Mouse (Mus musculus) testis, postnatal 10 days (tissue): Measurements from ENCODE around the gene Hsf2bp.
A peak's percentile ranks its signal among the peaks of the same experiment; 100 is the strongest.

ENCODE experiments used
- DNase-seq: peaks from one replicate; pipeline ENCODE4 v3.0.0; 2021; ENCODE audit warnings: low spot score

Hsf2bp gene

DNA sequence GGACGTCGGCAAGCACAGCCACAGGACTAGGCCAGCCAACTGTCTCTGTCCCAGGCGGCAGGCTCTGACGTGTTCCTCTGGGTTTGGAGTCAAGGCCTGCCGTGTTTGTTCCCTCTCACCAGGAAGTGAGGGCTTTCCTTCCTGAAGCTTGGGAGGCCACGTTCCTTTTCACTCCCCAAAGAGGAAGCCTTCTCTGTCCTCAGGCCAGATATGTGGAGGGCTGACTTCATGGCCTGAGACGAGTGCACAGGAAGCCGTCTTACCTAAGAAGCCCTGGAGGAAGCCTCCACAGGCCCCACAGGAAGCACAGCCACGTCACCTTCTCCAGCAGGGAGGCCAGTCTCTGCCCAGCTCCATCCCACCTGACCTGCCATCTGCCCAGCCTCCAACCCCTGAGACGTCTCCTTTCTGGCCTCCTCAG lies 130.3 kb downstream of the Hsf2bp start:
- DNase-seq: peak; percentile 42

DNA sequence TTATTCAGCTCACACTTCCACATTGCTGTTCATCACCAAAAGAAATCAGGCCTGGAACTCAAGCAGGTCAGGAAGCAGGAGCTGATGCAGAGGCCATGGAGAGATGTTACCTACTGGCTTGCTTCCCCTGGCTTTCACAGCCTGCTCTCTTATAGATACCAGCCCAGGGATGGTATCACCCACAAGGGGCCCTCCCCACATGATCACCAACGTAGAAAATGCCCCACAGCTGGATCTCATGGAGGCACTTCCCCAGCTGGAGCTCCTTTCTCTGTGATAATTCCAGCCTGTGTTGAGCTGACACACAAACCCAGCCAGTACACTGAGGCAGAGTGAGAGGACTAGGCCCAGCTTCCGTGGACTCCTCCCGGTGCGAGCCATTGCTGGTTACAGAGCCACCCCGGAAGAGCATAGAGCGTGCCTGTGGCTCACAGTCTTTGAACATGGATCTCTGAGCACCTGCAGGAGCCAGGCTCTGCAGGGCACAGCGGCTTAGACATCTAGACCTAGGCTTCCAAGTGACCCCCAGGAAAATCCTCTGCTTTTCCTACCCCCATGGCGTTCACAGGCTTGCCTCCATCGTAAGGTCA lies 130.9 kb downstream of the Hsf2bp start:
- peak; percentile 30 for DNase-seq

DNA sequence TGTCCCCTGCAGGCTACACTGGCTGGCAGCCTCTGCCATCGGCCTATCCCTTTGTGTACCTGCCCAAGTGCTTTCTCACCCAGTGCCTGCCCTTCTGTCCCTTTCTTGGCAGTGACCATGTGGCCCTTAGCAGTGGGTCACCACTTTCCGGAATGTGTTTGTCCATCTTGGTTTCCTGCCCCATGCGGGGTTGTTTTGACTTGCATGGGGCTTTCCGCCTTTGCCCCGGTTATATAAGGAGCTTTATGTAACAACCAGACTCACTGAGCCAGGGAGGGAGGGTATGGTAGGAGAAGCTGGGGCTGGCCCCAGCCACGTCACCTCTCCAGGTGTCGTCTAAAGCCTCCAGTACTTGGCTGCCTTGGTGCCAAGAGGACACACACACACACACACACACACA lies 132.1 kb downstream of the Hsf2bp start:
- DNase-seq: peak; percentile 32

DNA sequence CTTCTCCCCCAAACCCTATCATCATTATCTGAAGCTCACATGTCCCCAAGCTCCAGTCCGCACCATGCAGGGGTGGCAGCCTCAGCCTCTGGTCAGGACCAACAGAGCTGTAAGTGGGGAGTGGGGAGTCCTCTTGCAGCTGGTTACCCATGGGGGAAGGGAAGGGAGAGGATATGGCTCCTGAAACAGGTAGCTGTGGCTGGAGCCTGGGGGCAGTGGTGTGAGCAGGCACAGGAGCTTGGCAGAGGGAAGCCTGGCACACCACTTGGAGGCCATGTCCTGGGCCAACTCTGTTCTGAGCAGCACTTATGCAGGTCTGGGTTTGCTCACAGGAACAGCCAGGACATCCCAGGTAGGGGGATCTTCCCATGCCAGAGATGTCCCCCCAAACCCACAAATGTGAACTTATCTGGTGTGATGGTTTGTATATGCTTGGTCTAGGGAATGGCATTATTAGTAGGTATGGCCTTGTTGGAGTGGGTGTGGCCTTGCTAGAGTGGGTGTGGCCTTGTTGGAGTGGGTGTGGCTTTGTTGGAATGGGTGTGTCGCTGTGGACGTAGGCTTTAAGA lies 133.4 kb downstream of the Hsf2bp start:
- DNase-seq: peak; percentile 47

DNA sequence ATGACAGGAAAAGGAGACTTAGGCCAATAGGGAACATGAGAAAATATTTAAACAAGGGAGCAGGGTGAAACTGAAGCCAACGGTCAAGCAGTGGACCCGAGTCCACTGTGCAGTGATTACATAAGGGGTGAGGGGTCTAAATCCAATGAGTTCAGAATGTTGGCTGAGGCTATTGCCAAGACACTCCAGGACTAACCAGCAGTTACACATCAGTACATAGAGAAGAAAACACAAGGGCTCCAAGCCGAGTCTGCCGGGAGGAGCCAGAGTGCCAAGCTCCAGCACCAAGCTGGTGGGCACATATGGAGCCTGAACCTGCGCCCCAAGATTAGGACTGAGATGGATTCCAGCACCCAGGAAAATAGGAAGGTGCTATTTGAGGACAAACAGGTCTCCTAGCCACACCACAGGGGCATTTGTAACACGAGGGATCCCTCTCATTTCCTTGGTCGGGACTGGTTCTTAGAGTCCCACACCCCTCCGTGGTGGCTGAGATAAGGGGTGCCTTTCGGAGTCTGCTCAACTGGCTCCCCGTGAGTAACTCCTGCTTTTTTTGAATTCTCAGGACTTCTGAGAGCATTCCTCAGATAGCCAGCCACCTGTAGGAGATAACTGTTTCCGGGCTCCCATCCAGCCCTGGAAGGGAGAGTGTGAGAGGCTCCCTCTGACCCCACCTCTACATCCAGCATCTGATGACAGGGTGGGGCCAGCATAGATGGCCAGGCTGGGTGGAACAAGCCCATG lies 134.5 kb downstream of the Hsf2bp start:
- peak; percentile 49 for DNase-seq

DNA sequence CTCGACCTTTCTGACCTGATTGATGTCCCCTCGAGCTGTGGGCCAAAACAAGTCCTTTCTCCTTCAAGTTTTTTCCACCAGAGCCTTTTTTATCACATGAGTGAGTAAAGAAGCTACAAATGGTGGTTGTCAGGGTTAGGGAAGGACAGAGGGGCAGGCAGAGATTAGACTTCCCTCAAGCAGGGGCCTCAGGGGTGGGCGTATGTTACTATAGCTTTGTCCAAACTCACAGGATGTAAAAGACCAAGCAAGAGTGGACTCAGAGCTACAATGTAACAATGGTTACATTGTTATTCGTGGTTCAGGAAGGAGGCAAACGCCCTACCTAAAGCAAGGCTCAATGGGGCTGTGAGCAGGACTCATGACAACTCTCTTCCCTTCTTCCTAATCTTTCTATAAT lies 137.2 kb downstream of the Hsf2bp start:
- peak; percentile 27 for DNase-seq

DNA sequence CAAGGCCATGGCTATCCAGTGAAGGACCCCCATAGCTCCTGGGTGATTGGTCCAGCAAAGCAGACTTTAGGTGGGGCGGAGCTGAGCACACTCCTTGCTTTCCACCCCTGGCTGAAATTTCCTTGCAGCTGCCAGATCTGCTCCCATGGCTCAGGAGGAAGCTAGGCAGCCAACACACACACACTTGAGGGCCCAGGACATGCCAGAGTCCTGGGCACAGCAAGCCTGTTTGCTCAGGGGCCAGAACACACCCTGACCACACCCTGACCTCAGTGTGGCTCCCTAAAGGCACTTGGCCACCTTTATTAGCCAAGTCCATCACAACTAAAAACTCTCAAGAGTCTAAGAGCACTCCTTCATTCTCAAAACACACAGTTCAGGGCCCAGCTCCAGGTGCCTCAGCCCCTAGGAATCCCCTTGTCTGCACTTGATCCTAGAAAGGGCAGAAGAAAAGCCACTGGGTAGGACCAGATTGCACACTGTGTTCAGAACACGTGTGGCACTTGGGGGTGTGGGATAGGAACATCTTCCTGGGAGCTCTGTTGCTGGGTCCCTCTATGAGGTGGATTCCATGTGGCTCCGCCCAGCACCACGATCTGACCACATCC lies 138.9 kb downstream of the Hsf2bp start:
- DNase-seq: peak; percentile 40

DNA sequence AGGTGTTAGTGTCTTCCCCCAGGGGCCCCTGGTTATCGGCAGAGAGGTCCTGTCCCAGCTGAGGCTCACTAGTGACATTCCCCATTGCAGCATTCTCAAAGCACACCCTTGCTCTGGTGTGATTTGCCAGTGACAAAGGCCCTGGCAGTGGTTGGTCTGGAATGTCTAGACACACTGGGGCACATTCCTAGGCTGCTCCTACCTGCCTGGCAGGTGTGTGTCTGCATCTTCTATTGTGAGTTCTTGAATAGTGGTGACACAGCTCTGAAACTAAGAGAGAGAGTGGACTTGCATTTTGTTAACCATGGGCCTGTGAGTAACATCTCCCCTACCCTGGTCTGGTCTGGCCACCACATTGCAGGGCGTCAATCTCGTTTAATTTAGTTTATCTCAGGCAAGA lies 139.4 kb downstream of the Hsf2bp start:
- DNase-seq: peak; percentile 25

DNA sequence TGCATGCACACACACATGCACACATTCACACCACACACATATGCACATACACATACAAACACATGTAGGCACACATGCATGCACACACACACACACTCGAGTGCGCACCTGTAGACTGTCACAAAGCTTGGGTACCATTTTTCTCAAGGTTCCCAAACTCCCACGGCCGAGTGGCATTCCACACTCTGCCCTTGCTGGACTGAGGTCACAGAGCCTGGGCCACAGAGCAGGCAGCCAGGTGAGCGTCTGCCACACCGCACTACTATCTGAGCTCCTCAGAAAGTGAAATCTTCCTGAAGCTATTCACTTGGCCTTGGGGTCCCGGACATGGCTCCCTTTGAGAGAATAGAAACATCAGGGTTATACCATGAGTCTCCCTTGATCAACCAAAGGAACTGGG lies 139.8 kb downstream of the Hsf2bp start:
- no peak for DNase-seq
